Mouse (Mus musculus) layer of hippocampus, postnatal 14 days (tissue): ENCODE measurements around the gene Cd2bp2. TPM values are rescaled to one million over a fixed set of nuclear protein-coding genes. Genes with fewer than 3 reads are reported as not detected.
A peak's percentile ranks its signal among the peaks of the same experiment; 100 is the strongest.

Experiments used
- DNase-seq, 2 experiments: peaks; one replicate each; pipeline ENCODE4 v3.0.0; 2021 to 2022; ENCODE audit warnings: low spot score in 2 of 2, mixed read lengths in 1 of 2
- total RNA-seq, 2 experiments: library from RNA; stranded (reverse); gene quantifications; 2 replicates each; pipeline ENCODE4 v1.2.3; 2021

The Cd2bp2 gene
- total RNA-seq, 2 experiments from 2014 or later = 75.1 to 77.0 TPM

DNA sequence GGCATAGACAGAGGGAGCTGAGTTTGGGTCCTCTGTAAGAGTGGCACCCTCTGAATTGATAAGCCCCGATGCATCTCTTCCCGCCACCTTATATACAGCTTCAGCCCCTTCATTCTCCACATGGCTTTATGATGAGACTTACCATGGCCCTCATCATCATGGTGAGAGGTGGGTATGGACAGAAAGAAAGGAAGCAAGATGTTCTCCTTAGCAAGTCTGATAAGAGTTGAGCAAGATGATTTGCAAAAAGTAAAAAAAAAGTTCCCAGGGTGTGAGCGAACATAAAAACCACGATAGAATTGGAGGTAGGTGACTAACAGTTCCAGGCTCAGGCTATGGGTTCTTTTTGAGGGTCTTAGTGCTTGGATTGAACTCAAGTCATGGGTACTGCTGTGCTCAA, 22.8 kb upstream of the Cd2bp2 start:
- no peak for DNase-seq

DNA sequence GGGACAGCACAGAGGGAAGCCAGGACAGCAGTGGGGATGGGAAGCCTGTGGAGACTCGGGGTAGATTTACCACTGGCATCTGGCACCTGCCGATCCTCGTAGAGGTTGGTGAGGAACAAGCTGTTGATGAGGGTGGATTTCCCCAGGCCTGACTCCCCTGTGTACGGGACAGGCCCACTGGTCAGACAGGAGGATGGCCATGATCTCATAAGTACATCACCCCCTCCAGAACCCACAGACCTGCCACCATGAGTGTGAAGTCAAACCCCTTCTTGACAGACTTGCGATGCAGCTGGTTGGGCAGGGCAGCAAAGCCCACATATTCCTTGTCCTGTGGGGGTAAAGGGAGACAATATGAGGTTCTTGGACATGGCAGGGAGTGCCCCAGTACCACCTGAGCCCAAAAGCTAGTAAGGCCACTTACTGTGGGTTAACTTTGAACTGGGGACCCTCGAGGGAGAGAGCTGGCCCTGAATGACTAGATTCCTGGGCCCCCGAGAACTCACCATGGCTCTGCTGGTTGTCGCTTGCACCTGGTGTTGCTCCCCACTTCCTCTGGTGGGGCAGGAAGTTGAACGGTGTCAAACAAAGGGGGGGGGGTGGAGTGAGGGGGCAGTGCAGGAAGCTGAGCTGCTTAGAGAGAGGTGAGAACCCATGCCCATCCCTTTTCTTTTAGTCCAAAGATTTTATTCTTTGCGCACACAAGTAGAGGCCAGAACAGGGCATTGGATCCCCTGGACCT, 22.2 kb upstream of the Cd2bp2 start:
- no peak for DNase-seq

DNA sequence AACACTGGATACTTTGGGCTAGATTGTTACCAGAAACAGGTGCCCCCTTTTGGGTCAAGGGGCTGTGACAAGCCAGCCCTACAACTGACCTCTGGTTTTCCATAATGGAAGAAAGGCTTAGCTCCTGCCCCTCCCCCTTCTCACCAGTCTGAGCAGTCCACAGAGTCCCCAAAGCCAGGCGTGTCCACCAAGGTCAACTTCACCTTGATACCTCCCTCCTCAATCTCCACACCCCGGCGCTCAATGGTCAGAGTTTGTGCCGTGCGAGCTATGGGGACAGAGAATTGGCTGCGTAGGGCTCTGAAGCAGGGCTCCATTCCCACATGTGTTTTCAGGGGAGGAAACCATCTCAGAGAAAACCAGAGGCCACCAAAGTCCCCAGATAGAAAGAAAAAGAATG, 21.6 kb upstream of the Cd2bp2 start:
- DNase-seq = no peak

DNA sequence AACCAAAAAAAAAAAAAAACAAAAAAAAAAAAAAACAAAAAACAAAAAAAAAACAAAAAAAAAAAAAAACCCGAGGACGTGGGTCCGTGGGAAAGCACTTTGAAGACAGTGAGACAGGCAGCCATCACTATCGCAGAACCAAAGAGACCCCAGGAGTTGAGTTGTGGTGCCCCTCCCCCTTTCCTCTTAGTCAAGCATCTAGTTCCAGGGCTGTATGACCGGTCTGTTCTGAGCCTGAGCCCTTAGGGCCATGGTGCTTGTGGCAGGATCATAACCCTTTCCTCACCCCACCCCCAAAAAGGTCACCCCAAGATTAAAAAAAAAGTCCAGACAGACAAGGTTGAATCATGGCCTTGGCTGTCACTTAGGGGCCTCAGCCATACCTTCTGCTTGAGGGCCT, 20.5 kb upstream of the Cd2bp2 start:
- no peak for DNase-seq

DNA sequence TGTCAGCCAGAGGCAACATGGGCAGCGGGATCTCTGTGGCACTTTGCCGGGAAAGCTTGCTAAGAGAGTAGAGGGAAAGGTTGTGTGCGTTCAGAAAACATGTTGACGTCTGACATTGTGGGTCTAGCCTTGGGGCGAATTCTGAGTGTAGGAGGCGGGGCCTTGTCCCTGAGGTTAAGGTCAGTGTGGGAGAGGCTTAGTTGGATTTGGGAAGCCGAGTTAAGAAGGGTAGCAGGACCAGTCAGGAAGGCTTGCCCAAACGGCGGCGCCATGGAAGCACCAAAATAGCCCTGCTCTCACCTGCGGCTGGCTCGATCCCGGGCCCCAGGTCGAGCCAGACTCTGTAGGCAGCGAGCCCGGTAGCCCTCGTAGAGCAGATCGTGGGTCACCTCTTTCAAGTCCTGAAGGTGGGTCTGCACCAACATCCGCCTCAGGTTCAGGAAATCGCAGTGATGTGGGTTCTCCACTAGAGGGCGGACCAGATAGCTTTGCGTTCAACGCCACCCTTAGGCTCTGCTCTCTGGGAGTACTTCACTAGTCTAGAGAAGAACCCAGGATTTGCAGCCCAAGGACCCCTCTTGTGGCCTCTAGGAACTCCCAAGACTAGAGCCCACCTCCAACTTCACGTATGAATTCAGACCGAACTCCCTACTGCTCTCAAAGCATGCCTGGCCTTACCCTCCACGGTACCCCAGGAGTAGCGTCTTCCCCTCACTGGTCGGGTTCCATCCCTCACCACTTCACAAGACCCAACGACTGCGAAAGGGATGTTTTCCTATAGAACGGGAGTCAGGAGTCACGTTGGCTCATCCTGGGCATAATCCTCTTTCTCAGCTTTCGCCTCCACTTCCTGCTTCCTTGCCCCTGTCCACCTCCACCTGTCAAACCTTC, 19.4 kb upstream of the Cd2bp2 start:
- peak; percentile 54 to 58 for DNase-seq

DNA sequence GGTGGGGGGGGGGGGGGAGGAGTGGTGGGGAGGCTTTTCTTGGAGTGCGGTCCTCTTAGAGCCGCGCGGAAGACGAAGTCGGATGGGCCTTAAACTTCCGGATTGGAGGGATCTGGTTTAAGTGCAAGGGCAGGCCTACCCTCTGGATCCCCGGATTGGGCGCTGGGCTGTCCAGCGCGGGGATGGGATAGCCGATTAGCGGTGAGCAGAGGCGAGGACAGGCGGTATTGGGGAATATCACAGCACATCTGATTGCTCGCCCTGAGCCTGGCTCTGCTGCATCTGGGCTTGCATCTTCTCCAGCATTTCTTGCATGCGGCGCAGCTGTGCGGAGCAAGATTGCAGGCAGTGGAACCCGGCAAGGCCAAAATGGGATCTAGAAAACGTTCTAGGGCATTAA, 18.7 kb upstream of the Cd2bp2 start:
- DNase-seq = no peak

DNA sequence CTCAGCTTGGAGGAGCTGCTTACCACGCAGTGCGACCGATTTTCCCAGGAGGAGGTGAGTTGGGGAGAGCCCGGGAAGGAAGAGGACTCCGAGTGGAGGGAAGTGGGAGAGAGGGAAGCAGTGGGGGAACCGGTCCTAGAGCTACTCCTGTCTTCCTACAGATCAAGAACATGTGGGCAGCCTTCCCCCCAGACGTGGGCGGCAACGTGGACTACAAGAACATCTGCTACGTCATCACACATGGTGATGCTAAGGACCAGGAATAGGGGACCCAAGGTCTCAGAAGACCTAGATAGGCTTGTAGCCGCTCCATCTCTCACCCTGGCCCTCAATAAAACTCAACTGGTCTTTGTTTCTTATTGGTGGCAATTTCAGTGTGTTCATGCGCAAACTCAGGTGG, 18.1 kb upstream of the Cd2bp2 start:
- DNase-seq = no peak

DNA sequence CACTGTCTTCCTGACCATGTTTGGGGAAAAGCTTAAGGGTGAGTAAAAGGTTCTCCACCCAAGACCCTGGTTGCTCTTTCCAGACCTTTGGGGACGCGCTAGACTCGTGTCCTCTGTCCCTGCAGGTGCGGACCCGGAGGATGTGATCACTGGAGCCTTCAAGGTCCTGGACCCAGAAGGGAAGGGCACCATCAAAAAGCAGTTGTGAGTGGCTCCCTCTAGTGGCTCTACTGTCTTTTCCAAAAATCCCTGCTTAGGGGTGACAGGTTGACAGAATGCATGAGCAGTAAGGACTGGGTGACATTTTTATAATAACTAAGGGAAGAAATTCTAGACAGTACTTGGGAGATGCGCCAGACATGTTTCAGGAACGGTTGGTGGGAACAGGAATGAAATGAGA, 17.6 kb upstream of the Cd2bp2 start:
- no peak for DNase-seq

DNA sequence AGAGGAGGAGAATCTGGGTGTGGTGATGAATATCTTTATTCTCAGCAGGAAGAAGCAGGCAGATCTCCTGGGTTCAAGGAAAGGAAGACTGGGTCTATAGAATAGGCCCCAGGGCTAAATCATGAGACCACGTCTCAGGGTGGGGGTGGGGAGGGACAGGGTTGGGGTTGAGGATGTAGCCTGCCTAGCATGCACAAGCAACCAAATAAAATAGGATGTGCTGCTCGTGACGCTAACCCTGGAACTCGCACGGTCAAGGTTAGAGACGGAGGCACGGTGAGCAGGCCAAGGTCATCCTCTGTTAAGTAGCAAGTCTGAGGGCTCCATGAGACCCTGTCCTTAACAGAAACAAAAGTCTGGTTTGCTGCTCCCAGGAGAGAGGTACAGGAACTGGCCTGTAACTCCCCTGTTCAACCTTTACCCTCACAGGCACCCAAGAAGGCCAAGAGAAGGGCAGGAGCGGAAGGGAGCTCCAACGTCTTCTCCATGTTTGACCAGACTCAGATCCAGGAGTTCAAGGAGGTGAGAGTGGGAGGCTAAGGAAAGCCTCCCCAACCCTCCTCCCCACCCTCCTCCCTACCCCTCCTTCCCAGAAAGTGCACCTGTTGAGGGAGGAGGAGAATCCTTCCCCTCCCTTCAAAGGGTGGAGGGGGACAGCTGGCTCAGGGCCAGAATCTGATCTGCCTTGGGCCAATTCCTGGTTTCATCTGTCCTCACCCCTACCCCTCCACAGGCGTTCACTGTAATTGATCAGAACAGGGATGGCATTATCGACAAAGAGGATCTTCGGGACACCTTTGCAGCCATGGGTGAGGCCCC, 16.8 kb upstream of the Cd2bp2 start:
- DNase-seq = no peak

DNA sequence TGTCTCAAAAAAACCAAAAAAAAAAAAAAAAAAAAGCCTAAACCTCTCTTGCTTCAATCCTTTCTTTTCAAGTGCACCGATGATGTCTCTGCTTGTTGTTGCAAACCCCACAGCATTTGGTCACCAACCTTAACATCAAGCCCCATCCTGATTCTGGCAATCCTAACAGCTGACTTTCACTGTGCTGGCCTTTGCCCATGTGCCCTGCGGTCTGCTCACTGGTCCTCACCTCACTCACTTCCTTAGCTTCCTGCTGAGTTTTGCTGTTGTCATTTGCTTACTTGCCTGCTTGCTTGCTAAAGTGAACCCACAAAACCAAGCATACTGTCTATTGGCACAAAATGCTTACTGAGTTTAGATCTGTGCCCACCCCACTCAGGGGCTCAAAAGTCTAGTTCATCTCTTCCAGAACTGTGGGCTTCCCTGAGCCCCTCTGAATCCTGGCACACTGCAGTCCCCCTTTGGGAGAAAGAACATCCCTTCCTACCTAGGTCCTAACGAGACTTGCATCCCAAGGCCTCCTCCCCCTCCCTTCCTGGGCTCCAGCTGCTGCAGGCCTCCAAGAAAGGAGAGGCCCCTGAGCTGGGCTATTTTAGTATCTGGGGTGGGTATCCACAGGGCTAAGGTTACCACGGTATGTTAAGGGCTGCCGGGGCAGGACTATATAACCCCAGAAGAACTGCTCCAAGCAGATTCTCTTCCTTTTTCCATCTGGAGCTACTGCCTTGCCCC, 15.3 kb upstream of the Cd2bp2 start:
- DNase-seq = no peak

DNA sequence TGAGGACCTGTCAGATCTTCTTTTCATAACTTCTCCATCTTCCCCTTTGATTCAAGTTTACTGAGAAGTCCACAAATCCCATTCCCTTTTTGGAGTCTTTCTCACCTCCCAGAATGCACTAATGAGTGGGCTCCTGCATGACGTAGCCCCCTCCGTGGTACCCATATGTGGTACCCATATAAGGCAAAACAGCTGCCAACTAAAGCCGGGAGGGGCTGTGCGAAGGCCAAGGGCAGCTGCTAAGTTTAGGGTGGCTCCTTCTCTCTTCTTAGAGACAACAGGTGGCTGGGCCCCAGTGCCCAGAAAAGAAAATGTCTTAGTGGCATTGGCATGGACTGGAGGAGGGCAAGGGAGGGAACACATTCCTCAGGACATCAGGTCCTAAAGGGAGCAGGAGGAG, 14.4 kb upstream of the Cd2bp2 start:
- no peak for DNase-seq

DNA sequence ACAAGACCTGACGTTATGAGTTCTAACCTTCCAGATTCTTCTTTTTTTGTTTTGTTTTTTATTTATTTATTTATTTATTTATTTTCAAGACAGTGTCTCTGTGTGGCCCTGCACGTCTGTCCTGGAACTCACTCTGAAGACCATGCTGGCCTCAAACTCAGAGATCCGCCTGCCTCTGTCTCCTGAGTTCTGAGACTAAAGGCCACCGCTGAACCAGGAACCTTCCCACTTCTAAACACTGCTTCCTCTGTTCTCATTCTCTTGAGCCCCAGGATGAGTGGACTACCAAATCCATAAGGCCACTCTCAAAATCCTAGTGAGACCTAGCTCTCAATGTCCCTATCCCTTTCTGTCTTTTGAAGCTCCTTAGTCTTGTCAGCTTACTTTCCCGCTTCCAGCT, 14.0 kb upstream of the Cd2bp2 start:
- DNase-seq = no peak

DNA sequence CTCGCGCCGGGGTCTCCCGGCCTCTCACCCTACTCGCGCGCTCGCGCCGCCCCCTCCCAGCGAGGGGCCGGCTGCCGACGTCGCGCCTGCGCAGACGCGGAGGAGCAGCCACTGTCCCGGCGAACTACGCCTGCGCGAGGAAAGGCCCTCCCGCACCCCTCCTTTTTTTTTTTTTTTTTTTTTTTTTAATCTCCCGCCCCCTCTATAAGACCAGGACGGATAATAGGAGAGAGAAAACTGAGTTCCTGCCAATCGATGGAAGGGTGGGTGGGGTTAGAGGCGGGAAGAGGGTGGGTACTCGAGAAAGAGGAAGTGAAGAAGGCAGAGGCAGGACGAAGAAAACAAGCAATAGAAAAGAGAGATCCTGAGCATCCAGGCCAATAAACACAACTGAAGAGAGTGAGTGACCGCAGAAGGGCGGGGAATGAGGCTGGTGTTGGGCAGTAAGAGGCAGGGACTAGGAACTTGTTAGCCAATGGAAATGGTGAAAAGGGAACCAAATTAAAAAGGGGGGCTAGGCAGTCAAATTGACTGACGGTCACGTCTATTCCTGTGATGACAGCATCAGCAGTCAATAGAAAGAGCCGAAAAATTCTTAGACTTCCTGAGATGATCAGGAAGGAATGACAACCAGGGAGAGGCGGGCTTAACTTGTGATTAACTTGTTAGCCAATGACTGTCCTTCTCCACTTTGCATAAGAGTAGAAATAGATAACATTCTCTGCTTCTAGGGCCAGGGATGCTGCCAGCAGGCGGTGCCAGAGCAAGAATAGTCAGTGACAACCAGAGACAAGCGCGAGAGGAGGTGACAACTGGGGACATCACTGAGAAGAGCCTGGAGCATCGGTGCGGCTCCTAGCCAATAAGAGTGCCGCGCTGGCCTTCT, 12.9 kb upstream of the Cd2bp2 start, which contains the start of gene Mylpf:
TSS of gene Mylpf (plus strand) at position 338 of the 886 bp plus-strand sequence.
- peak; percentile 86 to 98 for DNase-seq

DNA sequence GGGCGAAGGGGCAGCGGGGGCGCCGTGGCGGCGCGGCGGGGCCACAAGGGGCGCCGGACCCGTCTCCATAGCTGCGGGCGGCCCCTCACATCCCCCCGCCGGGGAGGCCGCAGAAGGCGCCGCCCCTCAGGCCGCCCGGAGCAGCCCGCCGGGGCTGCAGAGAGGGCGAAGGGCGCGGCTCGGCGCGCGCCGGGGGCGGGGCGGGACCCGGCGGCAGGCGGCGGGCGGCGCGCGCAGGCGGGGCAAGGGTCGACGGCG, 12.4 kb upstream of the Cd2bp2 start, which contains the start of gene Tbc1d10b:
TSS of gene Tbc1d10b (minus strand) at position 174 of the 258 bp plus-strand sequence.
- DNase-seq = no peak

DNA sequence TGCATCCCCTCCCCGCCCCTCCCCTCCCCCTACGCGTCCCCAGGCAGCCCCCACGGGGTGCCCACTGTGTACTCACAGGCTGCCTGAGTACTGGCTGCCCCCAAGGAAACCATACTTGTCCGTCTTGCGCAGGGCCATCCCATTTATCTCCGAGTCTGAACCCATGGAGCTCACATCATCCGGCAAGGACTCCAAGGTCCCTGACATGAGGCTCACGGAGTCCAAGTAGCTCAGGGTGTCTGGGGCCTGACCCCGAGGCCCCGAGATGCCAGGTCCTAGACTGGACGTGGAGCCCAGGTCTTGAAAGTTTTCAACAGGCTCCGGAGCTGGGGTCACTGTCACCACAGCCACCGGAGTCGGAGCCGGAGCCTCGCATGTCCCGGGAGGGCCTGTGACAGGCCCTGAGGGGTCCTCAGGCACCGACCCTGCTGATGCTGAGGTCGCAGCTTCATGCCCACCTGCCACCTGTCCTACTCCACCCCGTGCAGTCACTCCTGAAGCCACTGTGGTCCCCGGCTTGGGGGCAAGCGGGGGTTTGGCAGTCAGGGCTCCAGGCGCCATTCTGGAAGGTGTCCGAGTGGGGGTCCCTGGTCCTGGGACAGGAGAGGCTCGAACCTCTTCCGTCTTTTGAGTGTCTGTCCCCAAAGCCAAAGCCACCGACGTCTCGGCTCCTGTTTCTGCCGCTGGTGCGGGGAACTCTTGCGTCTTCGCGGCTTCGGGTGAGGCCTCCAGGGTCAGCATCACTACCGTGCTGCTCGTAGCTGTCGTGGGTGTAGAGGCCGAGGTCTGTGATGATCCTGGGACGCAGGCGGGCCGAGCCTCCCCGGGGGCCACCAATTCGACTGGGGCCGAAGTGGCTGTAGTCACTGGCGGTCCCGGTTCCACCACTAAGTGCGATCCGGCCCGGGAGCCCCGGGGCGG, 11.8 kb upstream of the Cd2bp2 start:
- DNase-seq = peak in 1 of 2 experiments; percentile 36

DNA sequence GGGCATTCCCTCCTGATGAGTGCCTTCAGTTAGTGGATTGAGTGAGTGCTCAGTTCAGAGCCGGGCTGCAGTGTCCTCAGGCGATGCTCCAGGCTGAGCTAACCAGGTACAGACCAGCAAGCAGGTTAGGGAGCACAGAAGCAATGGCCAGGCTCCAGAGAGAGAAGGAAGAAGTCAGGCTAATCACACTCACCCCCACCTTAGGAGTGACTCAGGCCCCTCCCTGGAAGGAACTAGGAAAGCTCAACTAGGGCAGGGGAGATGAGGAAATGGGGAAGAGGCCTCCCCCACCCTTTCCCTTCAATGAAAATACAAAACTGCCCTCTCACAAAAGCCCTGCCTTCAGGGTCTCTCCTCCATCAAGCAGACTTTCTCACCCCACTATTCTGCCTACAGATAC, 10.8 kb upstream of the Cd2bp2 start:
- DNase-seq = no peak

DNA sequence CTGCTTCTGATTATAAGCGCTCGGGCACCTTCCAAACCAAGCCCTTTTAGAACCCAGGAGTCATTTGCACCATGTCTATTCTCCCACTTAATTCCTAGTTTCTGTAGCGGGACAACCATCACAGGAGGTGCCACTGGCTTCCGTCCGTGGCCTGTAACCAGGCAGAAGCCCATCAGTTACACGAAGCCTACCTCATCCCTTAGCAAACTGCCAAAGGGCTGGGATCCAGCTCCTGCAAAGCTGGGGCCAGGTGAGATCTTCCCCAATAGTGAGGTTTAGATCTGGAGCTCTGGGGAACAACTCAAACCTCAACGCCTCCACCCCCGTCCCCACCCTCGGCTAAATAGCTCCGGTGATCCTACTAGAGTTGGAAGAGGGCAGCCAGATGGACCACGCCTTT, 634 bp upstream of the Cd2bp2 start:
- no peak for DNase-seq

DNA sequence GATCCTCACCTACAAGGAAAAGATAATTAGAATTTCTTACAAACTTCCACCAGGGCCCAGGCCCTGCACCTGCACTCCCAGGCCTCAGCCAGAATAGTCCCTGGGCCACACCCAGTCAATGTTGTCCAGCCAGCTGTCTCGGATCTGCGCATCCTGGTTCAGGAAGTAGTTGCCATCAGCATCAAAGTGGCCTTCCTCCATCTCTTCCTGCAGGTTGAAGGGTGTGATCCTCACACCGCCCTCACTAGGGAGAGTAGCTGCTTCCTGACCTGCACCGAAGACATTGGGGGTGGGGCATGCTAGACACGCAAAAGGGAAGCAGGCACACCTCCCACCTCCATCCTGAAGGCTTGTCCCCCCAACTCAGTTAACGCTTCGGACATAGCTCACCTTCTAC, 1.2 kb downstream of the Cd2bp2 start:
- DNase-seq = no peak
